Mouse (Mus musculus) C2C12 (cell line): ENCODE results near the gene Dkc1.

ENCODE experiments used
- CTCF ChIP-seq: IDR thresholded peaks from one replicate; pipeline ENCODE4 v1.5.1; 2011; ENCODE audit not compliant: control insufficient read depth, insufficient read depth, insufficient read length
- USF1 ChIP-seq: IDR thresholded peaks from one replicate; pipeline ENCODE4 v1.6.1; 2011; ENCODE audit warnings: low read depth, mild to moderate bottlenecking, control low read depth, moderate library complexity

DNA sequence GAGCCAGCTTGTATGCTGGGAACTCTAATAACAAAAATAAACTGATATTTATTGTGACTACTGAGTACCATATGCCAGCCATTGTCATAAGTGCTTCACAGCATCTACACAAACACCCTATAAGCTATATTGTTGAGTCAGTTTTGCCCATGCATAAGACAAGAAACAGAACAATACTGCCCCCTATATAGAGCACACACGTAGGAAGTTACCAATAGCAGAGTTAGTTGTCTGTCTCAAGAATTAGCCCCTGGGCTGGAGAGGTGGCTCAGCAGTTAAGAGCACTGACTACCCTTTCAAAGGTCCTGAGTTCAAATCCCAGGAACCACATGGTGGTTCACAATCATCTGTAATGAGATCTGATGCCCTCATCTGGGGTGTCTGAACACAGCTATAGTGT, 10.0 kb upstream of the Dkc1 start:
- TF ChIP-seq USF1 = no peak
- TF ChIP-seq CTCF = no peak
